Mouse (Mus musculus) heart, adult 2 months (tissue): Measurements from ENCODE around the gene Aagab. TPM values are rescaled to one million over a fixed set of nuclear protein-coding genes. Genes with fewer than 3 reads are reported as not detected.

Experiments
- DNase-seq, 2 experiments: peaks; one replicate each; pipeline ENCODE4 v3.0.0; 2021
- H3K27ac ChIP-seq: fragments of 200-600 bp; 2 replicates; pipeline ENCODE4 v1.8.1; 2022
- H3K27me3 ChIP-seq: fragments of 200-500 bp; 2 replicates; pipeline ENCODE4 v1.6.1; 2012; ENCODE audit warnings: mild to moderate bottlenecking, low read length, inconsistent platforms, mixed read lengths; ENCODE audit not compliant: control insufficient read depth, insufficient read depth
- H3K36me3 ChIP-seq: fragments of 200-500 bp; 2 replicates; pipeline ENCODE4 v1.6.1; 2012; ENCODE audit warnings: low read length, inconsistent platforms; ENCODE audit not compliant: control insufficient read depth, insufficient read depth
- H3K4me1 ChIP-seq: fragments of 200-500 bp; 2 replicates; pipeline ENCODE4 v1.6.1; 2011; ENCODE audit warnings: low read length; ENCODE audit not compliant: control insufficient read depth, insufficient read depth
- H3K4me3 ChIP-seq: fragments of 200-600 bp; 2 replicates; pipeline ENCODE4 v1.8.1; 2022
- H3K79me2 ChIP-seq: fragments of 200-500 bp; replicated peaks from 2 replicates; pipeline ENCODE4 v1.6.1; 2012; ENCODE audit warnings: mild to moderate bottlenecking, inconsistent platforms, low read length, moderate library complexity, mixed read lengths; ENCODE audit not compliant: control insufficient read depth, insufficient read depth
- H3K9ac ChIP-seq: fragments of 200-500 bp; 2 replicates; pipeline ENCODE4 v1.6.1; 2012; ENCODE audit warnings: low read depth, mild to moderate bottlenecking, control low read depth, inconsistent platforms, low read length, mixed read lengths
- CTCF ChIP-seq: fragments of 200-600 bp; IDR thresholded peaks from 2 replicates; pipeline ENCODE4 v1.8.1; 2022; ENCODE audit warnings: antibody characterized with exemption, mild to moderate bottlenecking, moderate library complexity
- EP300 ChIP-seq: fragments of 200-500 bp; IDR thresholded peaks from 2 replicates; pipeline ENCODE4 v1.6.1; 2011; ENCODE audit warnings: low read depth, low read length, control low read depth; ENCODE audit not compliant: insufficient read depth
- POLR2A ChIP-seq: fragments of 200-500 bp; IDR thresholded peaks from 2 replicates; pipeline ENCODE4 v1.6.1; 2011; ENCODE audit warnings: mild to moderate bottlenecking, low read depth, low read length, control low read depth; ENCODE audit not compliant: insufficient read depth
- WGBS: fragments of 180-500 bp; shearing (Covaris S2); methylation state at CpG from one replicate; pipeline ENCODE4 v1.1.7; 2018; 5-methylcytosine and 5-hydroxymethylcytosine counted together
- intact Hi-C: fragments of 180-260 bp; cut with DNase I; formaldehyde crosslinking; loops from one replicate; pipeline ENCODE4 v1.15.1; 2025
- polyA plus RNA-seq: library from polyadenylated mRNA; depleted of rRNA; stranded (reverse); fragments of >200 nt; gene quantifications from 2 replicates; pipeline ENCODE4 v1.2.3, GENCODE M21; 2012
- total RNA-seq, 2 experiments: library from RNA; stranded (reverse); gene quantifications; 2 replicates each; pipeline ENCODE4 v1.2.3; 2021

Aagab gene
- total and polyA plus RNA-seq, 3 experiments: 6.8 to 19.2 (median 17.0) TPM

GRCm38 (mm10) chr9:63650905-63651304, 48.4 kb downstream of the Aagab start:
- peak overlapping the region; percentile 43 for H3K27ac ChIP-seq
- H3K36me3 ChIP-seq: no peaks in the 10 kb centered on the region
- peak; percentile 64 to 72 for DNase-seq
- no peak overlapping the region for H3K4me3 ChIP-seq
- no peak for TF ChIP-seq POLR2A
- no peak for TF ChIP-seq CTCF
- TF ChIP-seq EP300: no peak
- no peaks in the 10 kb centered on the region for H3K27me3 ChIP-seq
- peaks cover 8% of the 10 kb centered on the region for H3K4me1 ChIP-seq
- intact Hi-C loops: loop anchor here (1.0 kb wide), 1 partner anchor 193 kb away; no protein-coding TSS in a partner anchor
- H3K79me2 ChIP-seq: no peaks in the 10 kb centered on the region
- 73% methylated on average over 14 of the region's 14 CpGs for WGBS
- no peak overlapping the region for H3K9ac ChIP-seq

- no peaks in the 10 kb centered on the region for H3K27me3 ChIP-seq
- H3K36me3 ChIP-seq: no peaks in the 10 kb centered on the region
- peak overlapping the region; percentile 43 for H3K27ac ChIP-seq
- H3K79me2 ChIP-seq: no peaks in the 10 kb centered on the region
- no peak overlapping the region for H3K9ac ChIP-seq
- H3K4me3 ChIP-seq: no peak overlapping the region
- TF ChIP-seq POLR2A (no peak), EP300 (no peak), CTCF (no peak)
- intact Hi-C loops: no loop called here
- DNase-seq: peak; percentile 55 to 63
- peaks cover 8% of the 10 kb centered on the region for H3K4me1 ChIP-seq
- WGBS: 52% methylated on average over 11 of the region's 11 CpGs
Observed at GRCm38 (mm10) chr9:63651594-63651993, 49.1 kb downstream of the Aagab start.

GRCm38 (mm10) chr9:63653666-63654065, 51.2 kb downstream of the Aagab start:
- intact Hi-C loops: no loop called here
- no peaks in the 10 kb centered on the region for H3K36me3 ChIP-seq
- no peaks in the 10 kb centered on the region for H3K79me2 ChIP-seq
- peaks cover 14% of the 10 kb centered on the region for H3K4me1 ChIP-seq
- H3K27me3 ChIP-seq: no peaks in the 10 kb centered on the region
- WGBS: 66% methylated on average over 7 of the region's 7 CpGs
- no peak for TF ChIP-seq EP300
- no peak for TF ChIP-seq POLR2A
- no peak for TF ChIP-seq CTCF
- peak in 1 of 2 experiments; percentile 26 for DNase-seq
- no peak overlapping the region for H3K9ac ChIP-seq
- H3K27ac ChIP-seq: no peak overlapping the region
- H3K4me3 ChIP-seq: no peak overlapping the region

- Histone ChIP-seq H3K9ac (no peak overlapping the region), H3K27me3 (no peaks in the 10 kb centered on the region), H3K36me3 (no peaks in the 10 kb centered on the region), H3K4me3 (no peak overlapping the region), H3K79me2 (no peaks in the 10 kb centered on the region), H3K4me1 (peaks cover 18% of the 10 kb centered on the region), H3K27ac (no peak overlapping the region)
- TF ChIP-seq EP300 (no peak), POLR2A (no peak), CTCF (no peak)
- peak in 1 of 2 experiments; percentile 19 for DNase-seq
- 83% methylated on average over 8 of the region's 8 CpGs for WGBS
- intact Hi-C loops: no loop called here
Observed at GRCm38 (mm10) chr9:63654575-63654974, 52.1 kb downstream of the Aagab start.

- no peak for DNase-seq
- Histone ChIP-seq H3K79me2 (no peaks in the 10 kb centered on the region), H3K4me3 (no peak overlapping the region), H3K36me3 (no peaks in the 10 kb centered on the region), H3K27me3 (no peaks in the 10 kb centered on the region), H3K9ac (no peak overlapping the region), H3K27ac (no peak overlapping the region), H3K4me1 (peaks cover 18% of the 10 kb centered on the region)
- WGBS: 86% methylated on average over 1 of the region's 1 CpGs
- TF ChIP-seq POLR2A: no peak
- TF ChIP-seq EP300: no peak
- TF ChIP-seq CTCF: no peak
- intact Hi-C loops: no loop called here
Observed at GRCm38 (mm10) chr9:63655092-63655491, 52.6 kb downstream of the Aagab start.

- Histone ChIP-seq H3K4me1 (peaks cover 15% of the 10 kb centered on the region), H3K9ac (no peak overlapping the region), H3K27me3 (no peaks in the 10 kb centered on the region), H3K79me2 (no peaks in the 10 kb centered on the region), H3K4me3 (no peak overlapping the region), H3K36me3 (no peaks in the 10 kb centered on the region), H3K27ac (peak overlapping the region; percentile 17; the same call in 1 of the 2 replicates)
- WGBS: 18% methylated on average over 4 of the region's 4 CpGs
- TF ChIP-seq EP300: no peak
- TF ChIP-seq CTCF: no peak
- no peak for TF ChIP-seq POLR2A
- peak; percentile 39 to 53 for DNase-seq
- intact Hi-C loops: no loop called here
Observed at GRCm38 (mm10) chr9:63657167-63657566, 54.7 kb downstream of the Aagab start.
